Mouse (Mus musculus) thymus, postnatal 36 days (tissue): ENCODE data around the gene Capn9.

Experiments
- DNase-seq, 2 experiments: peaks; one replicate each; pipeline ENCODE4 v3.0.0; 2022; ENCODE audit warnings: mixed read lengths in 2 of 2

The Capn9 gene

DNA sequence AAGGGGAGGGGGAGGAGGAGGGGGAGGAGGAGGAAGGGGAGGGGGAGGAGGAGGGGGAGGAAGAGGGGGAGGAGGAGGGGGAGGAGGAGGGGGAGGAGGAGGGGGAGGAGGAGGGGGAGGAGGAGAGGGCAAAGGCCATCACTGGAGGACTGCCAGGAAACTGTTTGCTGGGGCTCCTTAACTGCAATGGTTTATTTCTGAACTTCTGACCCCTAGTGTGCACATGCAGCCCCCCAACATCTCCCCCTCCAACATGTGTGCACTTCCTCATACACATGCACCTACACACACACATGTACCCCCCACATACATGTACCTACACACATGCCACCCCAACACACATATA, 3.5 kb upstream of the Capn9 start:
- DNase-seq: no peak

DNA sequence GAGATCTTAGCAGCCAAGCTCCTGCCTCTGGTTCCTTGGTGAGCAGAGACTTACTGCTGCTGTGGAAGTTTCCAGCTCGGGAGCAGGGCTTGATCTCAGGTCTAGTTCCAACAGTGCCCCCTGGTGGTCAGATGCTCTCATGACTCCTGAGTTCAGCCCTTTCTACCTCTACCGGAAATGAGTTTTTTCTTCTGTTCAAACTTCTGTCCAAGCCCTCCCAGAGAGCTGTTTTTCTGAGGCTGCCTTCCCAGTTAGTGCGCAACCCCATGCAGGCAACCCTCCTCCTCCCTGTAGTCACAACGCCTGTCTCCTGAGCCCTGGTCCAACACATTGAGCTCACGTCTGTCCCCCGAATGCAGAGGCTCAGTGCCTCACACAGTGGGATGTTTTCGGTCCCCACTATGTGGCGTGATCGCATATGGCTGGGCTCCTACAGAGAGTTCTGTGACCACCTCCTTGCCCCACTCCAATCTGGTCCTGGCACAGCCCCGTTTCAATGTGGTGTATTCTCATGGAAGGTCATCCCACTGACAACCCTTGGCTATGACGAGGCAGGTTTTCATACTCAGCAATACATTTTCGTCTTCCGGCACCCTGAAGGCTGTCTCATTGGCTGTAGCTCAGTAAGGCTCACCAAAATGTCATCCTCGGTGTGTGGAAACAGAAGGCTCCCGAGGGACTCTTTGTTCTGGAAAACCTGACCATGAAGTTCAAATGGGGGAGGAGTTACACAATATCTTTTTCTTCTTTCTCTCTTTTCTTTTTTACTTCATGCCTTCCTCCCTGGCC, 2.2 kb upstream of the Capn9 start:
- DNase-seq: peak; percentile 84 to 86

DNA sequence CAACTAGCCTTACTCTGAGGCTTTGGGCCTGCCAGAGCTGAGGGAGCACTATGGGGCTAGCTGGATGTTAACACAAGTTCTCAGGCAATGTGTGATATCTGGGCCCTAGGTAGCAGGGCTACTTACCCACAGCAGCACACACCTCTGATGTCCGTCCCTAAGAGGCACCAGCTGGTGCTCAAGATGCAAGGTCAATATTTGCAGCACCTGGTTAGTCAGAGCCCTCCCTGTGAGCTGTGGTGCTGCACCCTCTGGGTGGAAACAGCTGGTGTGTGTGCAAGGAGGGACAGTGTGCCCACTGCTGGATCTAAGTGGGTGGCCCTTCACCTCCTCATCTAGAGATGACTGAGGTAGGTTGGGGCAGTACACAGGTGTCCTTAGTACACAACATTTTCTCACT, 840 bp downstream of the Capn9 start:
- DNase-seq: no peak

DNA sequence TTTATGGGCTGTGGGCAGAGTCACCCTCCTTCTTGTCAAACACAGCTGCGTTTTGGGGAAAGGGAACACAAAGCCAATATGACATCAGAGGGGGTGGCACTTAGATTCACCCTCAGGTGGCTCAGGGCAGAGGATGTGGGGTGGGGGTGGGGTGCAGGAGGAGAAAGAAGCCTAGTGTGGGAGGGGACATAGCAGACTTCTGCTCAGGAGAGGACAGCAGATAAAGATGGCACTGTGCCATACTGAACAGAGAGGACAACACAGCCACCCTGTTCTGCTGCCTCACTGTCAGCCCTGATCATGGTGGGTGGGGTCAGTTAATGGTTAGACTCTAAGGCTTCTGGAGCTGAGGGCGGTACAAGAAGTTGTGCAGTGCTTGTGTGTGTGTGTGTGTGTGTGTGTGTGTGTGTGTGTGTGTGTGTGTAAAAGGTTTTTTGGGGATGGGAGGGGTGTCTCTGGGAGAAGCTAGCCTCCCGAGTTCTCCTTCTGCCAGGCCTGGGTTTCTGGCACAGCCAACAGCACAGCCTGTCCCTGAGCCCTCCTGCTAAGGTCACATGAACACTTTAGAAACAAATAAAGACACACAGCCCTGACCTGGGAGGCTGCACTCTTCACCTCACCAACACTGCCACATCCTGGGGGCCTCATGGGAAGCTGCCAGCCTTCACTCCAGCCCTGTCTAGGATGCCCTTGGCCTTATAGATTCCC, 10.0 kb downstream of the Capn9 start:
- peak; percentile 8 to 36 for DNase-seq

DNA sequence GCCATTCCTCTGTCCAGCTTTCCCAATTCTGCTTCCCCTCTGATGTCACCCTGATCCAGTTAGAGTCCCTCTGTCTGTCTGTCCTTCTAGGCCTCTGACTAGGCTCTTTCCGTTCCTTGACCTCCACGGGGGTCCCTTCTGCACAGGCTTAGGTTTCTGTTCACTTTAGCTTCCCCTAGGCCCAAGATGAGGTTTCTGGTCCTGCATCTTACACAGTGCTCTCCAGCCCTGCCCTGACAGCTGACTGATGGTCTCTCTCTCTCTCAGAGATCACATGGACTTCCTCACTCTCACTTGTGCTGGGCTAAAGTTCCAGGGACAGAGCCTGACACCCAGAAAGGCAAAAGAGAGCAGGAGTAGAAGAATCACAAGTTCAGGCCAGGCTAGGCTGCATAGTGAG, 10.6 kb downstream of the Capn9 start:
- DNase-seq: no peak

DNA sequence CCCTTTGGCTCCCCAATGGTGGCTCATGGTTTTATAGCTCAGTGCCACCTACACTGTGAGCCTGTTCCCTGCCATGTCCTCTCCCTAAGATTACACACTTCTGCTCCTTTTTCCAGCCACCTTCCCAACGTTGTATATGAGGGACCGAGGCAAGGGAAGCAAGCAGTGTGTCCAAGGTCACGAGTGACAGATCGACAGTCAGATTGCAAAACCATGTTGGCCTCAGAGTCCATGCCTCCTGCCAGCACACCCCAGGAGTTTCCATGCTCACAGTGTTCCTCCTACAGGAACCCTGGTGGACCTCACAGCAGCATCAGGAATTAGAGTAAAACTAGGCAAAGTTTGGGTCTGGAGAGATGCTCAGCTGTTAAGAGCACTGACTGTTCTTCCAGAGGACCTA, 13.5 kb downstream of the Capn9 start:
- DNase-seq: no peak

DNA sequence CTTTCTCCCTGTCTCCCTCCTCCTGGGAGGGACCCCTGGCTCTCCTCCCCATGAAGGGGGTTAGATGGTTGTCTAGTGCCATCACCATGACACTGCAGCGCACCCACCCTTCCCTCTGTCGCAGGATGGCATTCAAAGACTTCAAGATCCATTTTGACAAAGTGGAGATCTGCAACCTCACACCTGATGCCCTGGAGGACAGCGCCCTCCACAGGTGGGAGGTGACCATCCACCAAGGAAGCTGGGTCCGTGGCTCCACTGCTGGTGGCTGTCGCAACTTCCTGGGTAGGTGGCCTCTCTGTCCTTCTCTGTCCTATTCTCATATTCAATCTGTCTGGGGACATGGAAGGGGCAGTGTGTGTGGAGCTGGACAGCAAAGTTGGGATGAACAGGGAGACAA, 28.2 kb downstream of the Capn9 start:
- DNase-seq: peak in 1 of 2 experiments; percentile 13

DNA sequence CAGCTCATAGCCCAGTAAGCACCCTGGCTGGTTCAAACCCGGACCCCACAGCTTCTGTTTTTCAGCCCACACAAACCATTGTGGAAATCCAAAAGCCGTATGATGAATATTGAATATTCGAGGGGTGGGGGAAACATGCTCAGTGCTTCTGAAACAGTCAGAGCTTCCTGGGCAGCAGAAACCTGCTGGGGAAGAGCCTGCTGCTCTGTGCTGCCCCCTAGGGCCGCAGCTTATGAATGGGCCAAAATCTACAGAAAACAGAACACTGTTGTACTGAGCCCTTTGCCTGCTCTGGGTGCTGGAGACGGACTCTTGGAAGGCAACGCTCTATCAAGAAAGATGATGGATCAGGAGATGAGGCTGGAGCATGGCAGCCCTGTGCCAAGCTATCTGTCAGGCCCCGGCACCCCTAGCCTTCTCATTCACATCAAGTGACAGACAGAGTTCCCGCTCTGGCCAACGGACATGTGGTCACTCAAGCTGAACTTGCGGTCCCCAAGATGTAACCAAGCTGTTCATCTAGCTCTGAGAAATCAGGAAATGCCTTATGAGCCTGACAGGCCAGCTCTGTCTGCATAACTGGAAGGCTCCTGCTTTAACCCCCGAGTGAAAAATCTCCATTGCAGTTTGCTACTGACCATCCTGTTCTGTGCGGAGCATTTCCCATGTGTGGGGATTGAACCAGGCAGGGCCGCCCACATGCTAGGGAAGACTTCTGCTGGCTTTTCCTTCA, 32.5 kb downstream of the Capn9 start:
- DNase-seq: peak; percentile 25 to 26

DNA sequence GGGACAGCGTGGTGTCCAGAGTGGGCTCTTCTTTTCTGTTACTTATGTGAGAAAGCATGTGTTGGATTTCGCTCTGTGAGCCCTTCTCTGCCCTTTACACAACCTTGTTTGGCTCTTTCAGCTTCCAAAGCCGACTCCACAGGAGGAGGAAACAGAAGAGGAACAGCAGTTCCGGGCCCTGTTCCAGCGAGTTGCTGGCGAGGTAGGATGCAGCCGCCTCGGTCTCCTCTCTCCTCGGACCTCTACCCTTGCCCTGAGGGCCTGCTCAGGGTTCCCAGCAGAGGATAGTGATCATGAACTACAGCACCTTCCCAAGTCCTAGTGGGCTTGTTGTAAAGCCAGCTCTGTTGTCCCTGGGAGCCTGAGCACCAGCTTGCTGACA, 33.1 kb downstream of the Capn9 start:
- no peak for DNase-seq

DNA sequence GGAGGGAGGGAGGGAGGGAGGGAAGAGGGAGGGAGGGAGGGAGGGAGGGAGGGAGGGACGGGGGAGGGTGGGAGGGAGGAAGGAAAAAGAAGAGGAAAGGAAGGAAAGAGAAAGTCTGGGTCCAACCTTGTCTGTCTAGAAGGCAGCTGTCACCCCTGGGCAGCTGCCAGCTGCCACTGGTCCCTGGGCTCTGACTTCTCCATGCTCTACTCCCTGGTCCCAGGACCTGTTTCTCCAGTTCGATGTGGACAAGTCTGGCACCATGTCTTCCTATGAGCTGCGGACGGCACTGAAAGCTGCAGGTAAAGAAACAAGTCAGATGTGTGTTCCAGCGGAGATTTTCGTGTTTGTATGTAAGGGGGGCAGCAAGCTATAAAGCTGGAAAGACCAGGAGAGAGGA, 38.4 kb downstream of the Capn9 start:
- DNase-seq: no peak

DNA sequence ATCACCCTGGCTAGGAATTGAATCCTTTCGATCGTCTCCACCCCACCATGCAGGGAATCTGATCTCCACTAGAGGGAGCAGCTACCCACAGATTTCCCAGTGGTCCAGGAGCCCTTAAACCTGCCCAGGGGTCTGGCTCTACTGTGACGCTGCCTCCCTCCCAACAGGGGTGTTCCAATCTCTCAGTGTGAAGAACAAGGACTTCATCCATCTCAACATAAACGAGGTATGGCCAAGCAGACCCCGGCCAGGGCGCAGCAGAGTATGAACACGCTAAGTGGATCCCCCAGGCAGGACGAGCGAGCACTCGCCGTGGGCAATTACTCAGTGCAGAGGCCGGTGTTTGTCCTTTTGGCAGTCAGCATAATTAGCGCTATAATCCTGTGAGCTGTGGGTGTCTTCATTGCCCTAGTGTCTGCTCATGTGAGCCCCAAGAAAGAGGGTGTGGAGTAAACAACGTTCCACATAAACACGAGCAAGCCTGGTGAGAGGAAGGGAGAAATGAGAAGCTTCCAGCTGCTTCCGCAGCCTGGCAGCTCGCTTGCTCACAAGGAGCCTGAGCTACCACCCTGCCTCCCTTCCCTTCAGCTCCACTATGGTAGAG, 41.5 kb downstream of the Capn9 start:
- DNase-seq: peak; percentile 55 to 57

DNA sequence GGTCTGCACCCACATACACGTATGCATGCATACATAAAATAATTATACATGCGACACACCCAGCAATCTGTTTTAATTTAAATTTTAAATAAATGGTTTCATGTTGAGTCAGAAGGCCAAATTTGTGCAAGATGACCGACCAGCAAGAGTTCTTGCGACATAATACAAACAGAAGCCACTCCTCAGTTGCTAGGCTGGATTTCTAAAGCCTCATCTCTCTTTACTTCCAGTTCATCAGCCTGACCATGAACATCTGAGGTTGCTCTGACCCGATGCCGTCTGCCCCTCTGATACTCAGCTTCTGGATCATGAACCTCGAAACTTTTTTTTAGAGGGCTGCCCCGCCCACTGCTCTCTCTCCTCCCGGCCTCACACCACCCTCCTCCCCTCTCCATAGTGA, 42.3 kb downstream of the Capn9 start:
- DNase-seq: no peak

DNA sequence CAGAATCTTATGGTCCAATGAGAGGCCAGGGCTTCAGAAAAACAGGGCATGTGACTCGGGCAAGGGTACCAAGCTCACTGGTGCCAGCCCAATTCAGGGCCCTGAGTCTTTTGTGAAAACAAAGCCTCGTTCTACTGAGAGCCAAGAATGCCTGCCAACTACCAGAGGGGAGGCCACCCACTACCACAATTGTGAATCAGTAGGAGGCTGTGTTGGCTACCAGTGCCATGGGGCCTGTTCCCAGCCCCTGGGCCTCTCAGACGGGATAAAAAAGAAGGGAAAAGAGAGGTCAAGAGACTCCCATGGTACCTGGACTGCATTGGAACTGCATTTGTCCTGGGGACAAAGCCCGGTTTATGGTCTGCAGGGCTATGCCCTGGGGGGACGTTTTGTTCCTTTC, 45.3 kb downstream of the Capn9 start:
- DNase-seq: no peak

DNA sequence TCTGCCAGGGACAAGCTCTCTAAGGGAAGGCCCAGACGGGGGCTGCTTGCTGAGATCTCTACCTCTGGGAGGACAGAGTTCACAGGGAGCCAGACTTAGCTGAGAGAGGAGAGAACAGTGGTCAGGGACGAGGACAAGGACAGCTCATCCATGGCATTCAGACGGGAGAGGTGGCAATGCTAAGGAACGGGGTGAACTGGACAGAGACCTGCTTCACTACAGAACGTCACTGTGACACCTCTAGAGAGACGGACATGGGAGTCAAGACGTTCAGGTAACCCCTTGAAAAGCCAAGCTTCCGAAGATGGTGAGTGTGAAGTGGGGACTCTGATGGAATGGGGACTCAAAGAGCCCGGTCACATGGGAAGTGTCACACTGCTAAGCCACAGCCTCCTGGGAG, 50.3 kb downstream of the Capn9 start:
- DNase-seq: no peak

DNA sequence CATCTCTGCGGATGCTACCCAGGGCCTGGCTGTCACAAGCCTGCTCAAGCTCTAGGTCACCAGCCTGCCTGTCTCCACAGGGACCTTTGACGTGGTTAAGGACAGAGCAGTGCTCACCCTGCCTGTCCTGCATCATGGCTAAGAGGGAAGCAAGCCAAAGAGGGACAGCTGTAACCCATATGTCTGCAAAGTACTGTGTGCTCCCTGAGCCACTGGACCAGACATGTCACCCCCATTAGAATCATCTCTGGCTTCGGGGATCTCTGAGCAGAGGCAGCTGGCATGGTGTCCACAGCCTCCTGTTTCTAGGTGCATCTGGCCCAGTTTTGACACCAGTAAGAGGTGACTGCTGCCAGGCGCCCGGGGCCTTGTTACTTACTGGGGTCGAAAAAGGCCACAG, 54.6 kb downstream of the Capn9 start:
- DNase-seq: no peak

DNA sequence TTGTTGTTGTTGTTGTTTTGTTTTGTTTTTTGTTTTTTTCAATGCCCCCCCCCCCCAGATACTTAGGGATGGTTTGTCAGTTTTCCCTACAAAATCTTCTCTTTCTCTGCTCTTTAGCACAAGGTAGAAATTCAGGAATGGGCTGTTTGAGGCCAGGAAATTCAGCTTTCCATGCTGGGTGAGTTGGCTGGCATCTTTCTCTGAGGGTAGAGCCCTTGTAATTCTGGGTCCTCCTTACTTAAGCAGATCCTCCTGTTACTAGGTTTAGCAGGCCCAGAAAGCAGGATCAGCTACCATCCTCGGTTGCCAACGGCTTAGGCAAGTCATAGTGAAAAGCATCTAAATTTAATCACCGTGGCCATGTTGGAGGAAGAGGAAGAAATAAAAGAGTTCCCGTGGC, 55.0 kb downstream of the Capn9 start:
- DNase-seq: no peak

DNA sequence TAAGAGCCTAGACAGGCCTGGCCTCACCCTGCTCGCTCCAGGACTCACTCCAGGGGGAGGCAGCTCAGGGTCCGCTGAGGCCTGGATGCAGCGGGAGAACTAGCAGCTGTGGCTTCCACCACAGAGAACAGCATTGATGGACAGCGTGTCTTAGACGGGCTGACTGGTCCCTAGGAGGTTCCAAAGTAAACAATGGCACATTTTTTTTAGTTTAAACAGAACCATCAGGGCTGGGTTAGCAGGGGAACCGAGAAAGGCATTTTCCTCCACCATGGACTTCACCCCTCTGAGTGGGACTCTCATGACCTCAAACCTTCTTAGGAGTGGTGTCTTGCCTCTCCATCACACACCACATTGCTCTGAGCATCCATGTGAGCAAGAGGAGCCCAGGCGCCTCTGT, 56.1 kb downstream of the Capn9 start:
- no peak for DNase-seq

DNA sequence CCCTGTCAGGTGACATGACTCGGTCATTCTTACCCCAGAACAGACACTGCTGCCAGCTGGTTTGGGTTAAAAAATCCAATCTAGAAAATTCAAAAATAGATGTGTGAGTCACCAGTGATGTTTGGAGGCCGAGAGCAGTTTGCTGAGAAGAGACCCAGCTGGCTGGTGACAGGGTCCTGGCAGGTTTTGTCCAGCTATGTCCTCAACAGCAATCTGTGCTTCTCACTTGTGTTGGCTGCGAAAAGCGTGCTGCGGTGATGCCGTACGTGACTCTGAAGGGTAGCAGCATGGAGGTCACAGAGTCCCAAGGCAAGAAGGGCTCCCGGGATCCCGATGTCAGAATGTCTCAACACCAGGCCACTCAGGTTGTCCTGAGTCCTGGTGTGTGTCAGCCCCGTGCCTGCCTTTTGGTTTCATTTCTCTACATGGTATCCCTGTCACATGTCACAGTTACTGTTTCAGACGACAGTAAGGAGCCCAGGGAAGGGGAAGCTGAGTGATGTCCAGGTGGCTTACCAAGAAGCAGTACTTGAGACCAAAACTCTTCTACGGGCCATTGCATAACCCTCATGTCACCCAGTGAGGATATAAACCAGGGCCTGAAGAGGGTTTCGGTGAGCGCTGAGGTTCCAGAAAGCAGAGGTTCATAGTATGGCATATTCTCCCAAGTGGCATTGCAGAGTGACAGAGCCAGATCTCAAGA, 57.2 kb downstream of the Capn9 start:
- DNase-seq: no peak

DNA sequence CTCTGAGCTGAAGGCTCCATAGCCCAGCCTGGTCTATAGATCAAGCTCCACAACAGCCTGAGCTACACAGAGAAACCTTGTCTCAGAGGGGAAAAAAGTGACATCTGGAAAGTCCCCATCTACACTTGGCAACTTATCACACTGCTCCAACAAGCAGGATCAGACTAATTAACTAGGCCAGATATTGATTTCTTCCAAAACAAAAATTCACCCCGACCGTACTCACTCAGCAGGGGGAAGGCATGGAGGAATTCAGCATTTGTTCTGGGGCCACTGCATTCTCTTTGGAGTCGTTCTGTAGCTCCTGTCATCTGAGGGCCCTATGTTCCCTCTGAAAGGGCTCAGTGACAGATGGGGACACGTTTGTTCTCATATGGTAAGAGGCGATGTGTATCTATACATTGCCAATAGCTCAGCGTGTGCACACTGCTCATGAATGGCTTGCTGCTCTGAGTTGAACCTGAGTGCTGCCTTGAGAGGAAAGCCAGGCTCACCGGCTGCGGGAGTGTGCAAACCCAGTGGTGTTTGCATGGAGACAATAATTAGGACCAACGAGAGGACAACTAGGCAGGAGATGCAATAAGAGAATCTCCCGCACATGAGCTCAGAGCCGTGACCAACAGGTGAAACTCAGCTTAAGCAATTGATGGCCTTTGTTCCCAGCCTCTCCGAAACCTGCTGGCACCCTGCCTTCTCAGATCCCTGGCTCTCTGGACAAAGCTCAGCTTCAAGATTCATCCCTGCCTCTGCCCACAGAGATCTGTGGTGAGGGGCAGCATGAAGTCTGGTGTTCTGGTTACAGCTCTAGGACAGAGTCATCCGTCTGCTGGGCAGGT, 58.7 kb downstream of the Capn9 start:
- no peak for DNase-seq

DNA sequence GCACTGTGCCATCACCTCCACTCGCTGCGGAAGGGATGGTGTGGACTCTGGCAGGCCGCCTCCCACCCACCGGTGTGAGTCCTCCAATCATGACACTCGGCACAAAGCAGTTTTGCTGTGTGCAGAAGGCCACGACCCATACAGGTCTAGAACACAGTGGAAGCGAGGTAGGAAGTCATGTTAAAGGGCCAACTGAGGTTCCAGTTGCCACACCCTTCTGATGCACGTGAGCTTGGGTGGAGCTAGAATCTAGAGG, 59.3 kb downstream of the Capn9 start:
- no peak for DNase-seq

DNA sequence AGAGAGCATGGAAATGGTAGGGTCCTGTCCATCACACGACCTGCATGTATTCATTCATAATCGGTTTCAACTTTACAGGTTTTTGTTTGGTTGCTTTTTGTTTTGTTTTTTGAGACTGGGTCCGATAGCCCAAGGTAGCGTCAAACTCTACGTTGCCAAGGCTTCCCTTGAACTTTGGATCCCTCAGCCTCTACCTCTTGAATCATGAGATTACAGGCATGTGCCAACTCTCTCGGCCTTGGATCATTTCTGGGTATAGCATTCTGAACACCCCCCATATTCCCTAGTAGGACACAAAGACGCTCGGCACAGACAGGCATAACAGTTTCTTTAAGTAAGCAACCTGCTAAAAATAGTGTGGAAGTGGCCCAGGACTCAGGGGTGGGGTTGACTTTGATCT, 65.7 kb downstream of the Capn9 start:
- no peak for DNase-seq
